Mouse (Mus musculus) embryo, embryonic 11 days (tissue): Measurements from ENCODE around the gene Kcns3.
"Not testable (repeated sequence)": the region's sequence is repeated elsewhere in the genome, so short reads cannot be mapped to it uniquely, and the experiment has no call there.

Source experiments
- DNase-seq: peaks from one replicate; pipeline ENCODE4 v3.0.0-alpha.2; 2015

Kcns3 gene

GRCm38 (mm10) chr12:11071079-11071478, 79.8 kb downstream of the Kcns3 start:
- DNase-seq = no peak

GRCm38 (mm10) chr12:11066865-11067264, 84.0 kb downstream of the Kcns3 start:
- no peak for DNase-seq

GRCm38 (mm10) chr12:11052676-11053075, 98.2 kb downstream of the Kcns3 start:
- not testable (repeated sequence) for DNase-seq

- DNase-seq = no peak
Observed at GRCm38 (mm10) chr12:11041821-11042220, 109.0 kb downstream of the Kcns3 start.
